Mouse (Mus musculus) testis, adult 2 months (tissue): ENCODE measurements around the gene Mtss1l.

Experiments used
- CTCF ChIP-seq: fragments of 200-500 bp; IDR thresholded peaks from 2 replicates; pipeline ENCODE4 v1.5.1; 2012; ENCODE audit warnings: low read depth, mild to moderate bottlenecking, inconsistent platforms, low read length, moderate library complexity; ENCODE audit not compliant: control insufficient read depth, insufficient read depth, insufficient replicate concordance
- POLR2A ChIP-seq: fragments of 200-500 bp; IDR thresholded peaks from 2 replicates; pipeline ENCODE4 v1.6.1; 2012; ENCODE audit warnings: low read depth, mild to moderate bottlenecking, inconsistent platforms, low read length, moderate library complexity; ENCODE audit not compliant: control insufficient read depth

DNA sequence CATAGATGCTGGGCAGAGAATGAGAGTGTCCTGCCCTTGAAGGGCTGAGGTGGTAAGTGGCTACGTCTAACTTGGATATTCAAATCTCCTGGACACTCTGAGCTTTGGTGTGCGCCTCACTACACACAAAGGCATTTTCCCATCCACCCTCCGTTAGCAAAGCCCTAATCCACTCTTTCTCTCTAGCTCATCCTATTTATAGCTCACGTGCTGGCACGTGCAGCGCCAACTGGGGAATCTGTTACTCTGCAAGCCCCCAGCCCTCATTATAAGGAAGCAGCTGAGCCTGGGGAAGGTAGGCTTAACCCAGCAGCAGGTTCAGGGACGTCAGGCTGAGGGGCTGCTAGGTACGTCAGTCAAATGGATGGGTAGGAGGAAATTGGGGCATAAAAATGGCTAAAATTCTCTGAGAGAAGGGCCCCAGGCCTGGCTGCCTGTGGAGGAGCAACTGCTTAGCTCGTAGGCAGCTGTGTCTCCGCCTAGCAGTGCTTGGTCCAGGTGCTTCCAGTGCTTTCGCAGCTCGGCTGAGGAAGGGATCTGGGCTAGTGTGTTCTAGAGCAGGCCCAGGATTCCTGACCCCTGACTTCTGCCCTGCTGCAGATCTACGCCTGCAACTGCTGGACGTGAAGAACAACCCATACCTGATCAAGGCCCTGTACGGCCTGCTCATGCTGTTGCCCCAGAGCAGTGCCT is 6.3 kb upstream of the Mtss1l start:
- no peak for TF ChIP-seq CTCF
- TF ChIP-seq POLR2A = no peak
